Mouse (Mus musculus) kidney, adult 2 months (tissue): ENCODE data around the gene Slc28a2.

Experiments used
- CTCF ChIP-seq: fragments of 200-500 bp; conservative IDR thresholded peaks from 2 replicates; pipeline ENCODE4 v1.5.1; 2011; ENCODE audit warnings: low read depth, mild to moderate bottlenecking, control low read depth, low read length, moderate library complexity, mixed read lengths; ENCODE audit not compliant: insufficient read depth, insufficient read length
- POLR2A ChIP-seq: fragments of 200-500 bp; IDR thresholded peaks from one replicate; pipeline ENCODE4 v1.6.1; 2011; ENCODE audit warnings: low read depth, low read length, control low read depth

DNA sequence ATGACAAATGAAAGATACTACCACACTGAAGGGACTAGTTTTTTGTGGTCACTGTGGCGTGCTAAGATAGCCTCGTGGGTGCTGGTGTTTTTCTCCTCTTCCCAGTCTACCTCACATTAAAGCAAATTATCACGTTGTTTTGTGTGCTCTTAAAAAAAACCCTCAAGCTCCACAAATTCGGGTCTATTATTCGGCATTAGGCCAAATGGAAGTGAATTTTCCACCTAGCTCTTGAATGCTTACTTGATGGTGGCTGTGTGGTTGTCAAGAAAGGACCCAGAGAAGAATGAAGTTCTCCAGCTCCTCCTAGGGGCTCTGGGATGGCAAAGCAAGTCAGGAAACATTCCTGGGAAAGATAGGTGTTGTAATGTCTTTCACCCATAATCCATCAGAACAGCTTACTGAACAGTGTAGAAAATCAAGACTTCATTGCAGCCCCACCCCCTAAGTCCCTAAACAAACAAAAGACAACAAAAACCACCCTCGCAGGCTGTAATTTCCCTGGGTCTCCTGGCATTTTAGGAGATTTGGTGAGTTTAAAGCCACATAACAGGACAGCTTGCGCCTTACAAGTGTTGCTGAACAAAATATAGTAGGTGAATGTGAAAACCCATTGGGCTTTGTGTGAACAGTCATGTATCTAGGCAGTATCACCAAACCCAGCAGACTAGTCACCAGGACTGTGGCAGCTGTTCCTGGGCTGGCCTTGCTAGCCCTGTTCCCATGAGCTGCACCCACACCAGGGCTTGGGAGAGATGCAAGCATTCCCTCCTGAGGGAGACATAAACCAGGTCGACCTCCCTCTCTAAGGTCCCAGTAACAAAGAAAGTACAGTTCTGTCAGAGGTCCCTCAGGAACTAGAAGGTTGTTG lies 47.6 kb upstream of the Slc28a2 start:
- peak; percentile 52 for TF ChIP-seq CTCF
- no peak for TF ChIP-seq POLR2A
